Mouse (Mus musculus) 416B (cell line): ENCODE data around the gene Tpbpb.
"Not testable (repeated sequence)": the region's sequence is repeated elsewhere in the genome, so short reads cannot be mapped to it uniquely, and the experiment has no call there.

Experiments used
- DNase-seq: peaks from one replicate; pipeline ENCODE4 v3.0.0; 2011; ENCODE audit warnings: low read depth

Tpbpb gene

DNA sequence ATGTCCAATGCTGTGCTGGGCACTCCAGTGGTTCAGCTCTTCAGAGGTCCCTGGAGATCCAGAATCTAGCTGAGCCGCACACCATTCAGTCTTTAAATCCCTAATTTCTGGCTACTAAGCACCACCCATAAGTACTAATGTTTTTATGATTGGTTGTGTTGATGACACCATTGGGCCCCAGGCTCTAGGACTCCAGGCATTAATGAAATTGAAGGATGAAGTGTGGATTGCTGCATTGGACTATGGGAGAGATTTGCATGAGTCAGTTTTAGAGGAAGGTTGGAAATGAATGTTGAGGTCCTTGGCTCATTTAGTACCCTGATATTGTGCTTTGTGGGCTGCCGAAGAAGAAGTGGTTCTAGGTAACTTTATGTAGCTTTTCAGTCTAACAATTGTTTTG lies at the start of gene Tpbpb:
Gene Tpbpb (minus strand): TSS at position 101 of the 400 bp plus-strand sequence.
- not testable (repeated sequence) for DNase-seq

DNA sequence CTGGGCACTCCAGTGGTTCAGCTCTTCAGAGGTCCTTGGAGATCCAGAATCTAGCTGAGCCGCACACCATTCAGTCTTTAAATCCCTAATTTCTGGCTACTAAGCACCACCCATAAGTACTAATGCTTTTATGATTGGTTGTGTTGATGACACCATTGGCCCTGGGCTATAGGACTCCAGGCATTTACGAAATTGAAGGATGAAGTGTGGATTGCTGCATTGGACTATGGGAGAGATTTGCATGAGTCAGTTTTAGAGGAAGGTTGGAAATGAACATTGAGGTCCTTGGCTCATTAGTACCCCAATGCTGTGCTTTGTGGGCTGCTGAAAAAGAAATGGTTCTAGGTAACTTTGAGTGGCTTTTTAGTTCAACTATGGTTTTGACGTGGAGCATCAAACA lies 37.2 kb upstream of the Tpbpb start, which contains the start of gene Tpbpa:
Gene Tpbpa (minus strand): TSS at position 101 of the 400 bp plus-strand sequence.
- DNase-seq, result not testable (repeated sequence)

DNA sequence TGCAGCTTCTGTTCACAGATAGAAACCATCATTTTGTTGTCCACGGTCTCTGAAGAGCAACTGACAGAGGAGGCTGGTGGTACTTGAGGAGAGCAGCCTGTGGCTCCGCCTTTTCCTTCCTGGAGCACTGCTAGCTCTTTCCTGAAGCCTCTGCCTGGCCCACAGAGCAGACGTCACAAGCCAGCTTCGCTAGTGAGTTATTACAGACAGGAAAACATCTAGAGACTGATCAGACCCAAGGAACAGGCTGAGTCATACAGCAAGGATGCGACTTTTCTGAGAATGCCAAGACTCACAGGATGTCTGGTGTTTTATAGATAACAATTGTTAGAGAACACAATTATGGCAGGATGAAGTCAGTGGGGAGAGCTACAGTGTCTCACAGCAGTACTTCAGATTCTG lies 31.8 kb upstream of the Tpbpb start, which contains the start of the genes Gm49391 and Ctla2a:
Gene Gm49391 (minus strand): TSS at position 72 of the 402 bp plus-strand sequence.
Gene Ctla2a (minus strand): TSS at position 126 of the 402 bp plus-strand sequence.
- peak; percentile 99 for DNase-seq

DNA sequence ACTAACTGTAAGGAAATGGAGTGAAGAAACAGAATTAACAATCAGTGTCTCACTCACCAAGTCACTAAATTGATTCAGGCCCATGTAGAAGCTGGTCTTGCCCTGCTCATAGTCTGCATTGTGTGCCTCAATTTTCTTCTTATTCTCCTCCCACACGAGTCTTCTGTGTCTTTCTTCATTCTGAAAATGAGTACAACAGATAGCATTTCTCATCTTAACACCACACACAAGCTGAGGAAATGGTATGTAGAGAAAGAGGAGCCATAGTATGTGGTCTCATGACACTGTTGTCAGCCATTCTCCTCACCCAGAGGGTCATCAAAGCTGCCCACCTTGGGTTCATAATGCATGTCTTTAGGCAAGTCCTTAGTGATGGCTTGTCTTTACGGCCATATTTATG lies 30.8 kb upstream of the Tpbpb start, which contains the start of gene Gm49393:
Gene Gm49393 (minus strand): TSS at position 101 of the 400 bp plus-strand sequence.
- not testable (repeated sequence) for DNase-seq

DNA sequence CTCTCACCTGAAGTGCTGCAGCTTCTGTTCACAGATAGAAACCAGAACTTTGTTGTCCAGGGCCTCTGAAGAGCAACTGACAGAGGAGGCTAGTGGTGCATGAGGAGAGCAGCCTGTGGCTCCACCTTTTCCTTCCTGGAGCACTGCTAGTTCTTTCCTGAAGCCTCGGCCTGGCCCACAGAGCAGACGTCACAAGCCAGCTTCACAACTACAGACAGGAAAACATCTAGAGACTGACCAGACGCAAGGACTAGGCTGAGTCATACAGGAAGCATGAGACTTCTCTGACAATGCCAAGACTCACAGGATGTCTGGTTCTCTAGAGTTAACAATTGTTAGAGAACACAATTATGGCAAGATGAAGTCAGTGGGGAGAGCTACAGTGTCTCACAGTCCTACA lies 7.4 kb downstream of the Tpbpb start, which contains the start of gene Ctla2b:
Gene Ctla2b (minus strand): TSS at position 120 of the 400 bp plus-strand sequence.
- peak; percentile 99 for DNase-seq

DNA sequence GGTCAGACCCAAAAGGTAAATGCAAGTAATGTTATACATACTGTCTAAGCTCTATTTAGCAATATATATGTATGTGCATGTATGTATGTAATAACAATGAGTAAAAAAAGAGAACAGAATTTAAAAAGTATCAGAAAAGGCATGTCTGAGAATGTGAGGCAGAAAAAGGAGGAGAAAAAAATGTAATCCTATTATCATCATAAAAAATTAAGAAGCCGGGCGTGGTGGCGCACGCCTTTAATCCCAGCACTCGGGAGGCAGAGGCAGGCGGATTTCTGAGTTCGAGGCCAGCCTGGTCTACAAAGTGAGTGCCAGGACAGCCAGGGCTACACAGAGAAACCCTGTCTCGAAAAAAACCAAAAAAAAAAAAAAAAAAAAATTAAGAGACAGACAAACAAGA lies 7.9 kb downstream of the Tpbpb start, which contains the start of gene Gm49392:
Gene Gm49392 (minus strand): TSS at position 101 of the 400 bp plus-strand sequence.
- not testable (repeated sequence) for DNase-seq

DNA sequence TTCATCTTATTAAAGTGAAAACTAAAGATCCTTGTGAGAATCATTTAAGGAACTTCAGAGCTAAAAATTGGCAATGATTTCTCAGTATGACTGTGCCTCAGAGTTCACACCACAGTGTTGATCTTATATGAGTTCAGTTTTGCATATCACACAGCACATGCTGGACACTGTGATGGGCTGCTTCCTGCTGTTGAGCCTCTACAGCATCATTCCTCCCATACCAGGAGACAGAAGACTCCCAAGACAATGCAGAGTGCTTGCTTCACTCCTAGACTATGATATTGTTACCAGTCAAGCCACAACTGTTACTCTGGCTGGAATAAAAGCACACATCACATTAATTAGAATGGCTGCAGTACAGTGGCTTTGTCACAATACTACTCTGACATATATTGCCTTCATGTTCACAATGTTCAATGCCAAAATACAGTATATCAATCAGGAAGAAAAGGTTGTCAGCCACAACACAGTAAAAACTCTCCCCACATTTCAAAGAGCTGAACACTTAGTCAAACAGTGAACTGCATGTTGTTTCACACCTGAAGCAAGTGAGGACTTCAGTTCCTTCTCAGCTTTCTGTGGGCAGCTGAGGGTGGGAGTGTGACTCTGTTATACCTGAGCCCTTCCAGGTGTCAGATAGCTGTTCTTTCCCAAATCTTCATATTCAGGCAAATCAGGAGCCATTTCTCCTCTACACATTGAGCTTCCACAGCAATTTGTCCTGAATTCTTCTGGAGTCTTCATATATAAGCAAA lies 9.1 kb downstream of the Tpbpb start:
- DNase-seq, result peak; percentile 54

DNA sequence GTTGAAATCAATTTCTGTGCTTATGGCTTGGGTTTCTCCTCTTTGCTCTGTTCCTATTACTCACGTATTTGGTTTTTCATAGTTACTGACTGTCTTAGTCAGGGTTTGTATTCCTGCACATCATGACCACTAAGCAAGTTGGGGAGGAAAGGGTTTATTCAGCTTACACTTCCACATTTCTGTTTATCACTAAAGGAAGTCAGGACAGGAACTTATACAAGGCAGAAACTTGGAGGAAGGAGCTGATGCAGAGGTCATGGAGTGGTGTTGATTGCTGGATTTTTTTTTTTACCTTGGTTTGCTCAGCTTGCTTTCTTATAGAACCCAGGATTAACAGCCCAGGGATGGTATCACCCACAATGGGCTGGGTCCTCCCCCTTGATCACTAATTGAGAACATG lies 12.4 kb downstream of the Tpbpb start:
- peak; percentile 85 for DNase-seq

DNA sequence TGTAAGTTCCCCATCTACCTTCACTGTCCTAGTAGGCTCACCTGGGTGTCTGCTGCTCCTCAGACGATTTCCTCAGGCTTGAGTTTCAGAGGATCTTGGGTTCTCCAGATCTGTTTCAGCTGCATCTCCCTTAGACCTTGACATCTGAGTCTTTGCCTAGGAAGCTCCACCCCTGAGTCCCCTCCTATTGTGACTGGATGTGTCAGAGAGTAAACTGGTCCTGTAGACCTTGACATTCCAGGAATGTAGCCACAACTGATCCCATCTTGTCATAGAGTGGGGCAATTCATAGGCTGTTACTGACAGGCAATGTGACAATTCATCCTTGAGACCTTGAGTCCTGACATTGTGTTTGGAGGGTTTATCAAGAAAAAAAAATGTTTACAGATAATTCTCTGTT lies 40.4 kb downstream of the Tpbpb start, which contains the start of gene 4930486L24Rik:
Gene 4930486L24Rik (minus strand): TSS at position 195 of the 400 bp plus-strand sequence.
- no peak for DNase-seq
